Mouse (Mus musculus) left cerebral cortex, postnatal 10 days (tissue): Measurements from ENCODE around the gene Pdgfc. TPM values are rescaled to one million over a fixed set of nuclear protein-coding genes. Genes with fewer than 3 reads are reported as not detected.
A peak's percentile ranks its signal among the peaks of the same experiment; 100 is the strongest.

Source experiments
- DNase-seq, 2 experiments: peaks; one replicate each; pipeline ENCODE4 v3.0.0; 2021 to 2022; ENCODE audit warnings: low spot score in 2 of 2, mixed read lengths in 1 of 2; ENCODE audit errors: extremely low spot score in 1 of 2
- intact Hi-C: fragments of 180-260 bp; cut with DNase I; formaldehyde crosslinking; loops from one replicate; pipeline ENCODE4 v1.15.1; 2025
- total RNA-seq, 2 experiments: library from RNA; stranded (reverse); gene quantifications; 2 replicates each; pipeline ENCODE4 v1.2.3; 2021

The Pdgfc gene
- total RNA-seq, 2 experiments from 2014 or later, result 6.2 to 7.5 TPM

- intact Hi-C loops, result loop anchor here (2.0 to 5.0 kb wide), 2 partner anchors 744 to 883 kb away; no protein-coding TSS in a partner anchor
Observed at GRCm38 (mm10) chr3:81039131-81039653, 3.0 kb downstream of the Pdgfc start.

DNA sequence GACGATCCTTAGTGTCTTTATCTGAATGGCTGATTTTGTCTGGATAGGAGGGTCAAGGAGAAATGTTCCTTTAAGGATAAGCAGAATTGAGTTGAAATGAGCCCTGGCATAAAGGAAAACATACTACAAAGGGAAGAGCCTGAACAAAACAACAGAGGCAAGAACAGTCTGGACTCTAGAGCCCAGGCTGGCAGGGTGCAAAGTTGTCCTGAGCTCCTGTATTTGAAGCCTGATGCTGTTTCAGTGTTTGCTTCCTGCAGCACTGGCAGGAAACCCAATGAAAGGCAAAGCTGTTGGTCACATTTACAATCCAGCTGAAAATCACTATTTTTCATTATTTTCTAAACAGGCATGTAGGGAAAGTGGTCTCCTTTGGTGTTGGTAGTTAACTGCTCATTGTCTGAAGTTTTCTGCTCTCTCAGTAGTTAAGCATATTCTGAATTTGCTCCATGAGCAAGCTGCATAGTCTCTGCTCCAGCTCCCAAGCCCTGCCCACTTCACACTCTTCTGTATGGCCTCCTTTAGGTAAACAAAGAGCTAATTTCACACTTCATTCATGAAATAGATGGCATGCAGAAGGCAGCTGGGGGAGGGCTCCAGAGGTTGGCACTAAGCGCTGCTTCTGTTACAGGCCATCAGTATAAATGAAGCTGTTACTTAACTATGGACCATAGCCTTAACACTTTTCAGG lies 8.6 kb downstream of the Pdgfc start:
- intact Hi-C loops, result no loop called here
- no peak for DNase-seq

More at GRCm38 (mm10) chr3:81039131-81039653, 3.0 kb downstream of the Pdgfc start:
- peak in 1 of 2 experiments; percentile 36 for DNase-seq

DNA sequence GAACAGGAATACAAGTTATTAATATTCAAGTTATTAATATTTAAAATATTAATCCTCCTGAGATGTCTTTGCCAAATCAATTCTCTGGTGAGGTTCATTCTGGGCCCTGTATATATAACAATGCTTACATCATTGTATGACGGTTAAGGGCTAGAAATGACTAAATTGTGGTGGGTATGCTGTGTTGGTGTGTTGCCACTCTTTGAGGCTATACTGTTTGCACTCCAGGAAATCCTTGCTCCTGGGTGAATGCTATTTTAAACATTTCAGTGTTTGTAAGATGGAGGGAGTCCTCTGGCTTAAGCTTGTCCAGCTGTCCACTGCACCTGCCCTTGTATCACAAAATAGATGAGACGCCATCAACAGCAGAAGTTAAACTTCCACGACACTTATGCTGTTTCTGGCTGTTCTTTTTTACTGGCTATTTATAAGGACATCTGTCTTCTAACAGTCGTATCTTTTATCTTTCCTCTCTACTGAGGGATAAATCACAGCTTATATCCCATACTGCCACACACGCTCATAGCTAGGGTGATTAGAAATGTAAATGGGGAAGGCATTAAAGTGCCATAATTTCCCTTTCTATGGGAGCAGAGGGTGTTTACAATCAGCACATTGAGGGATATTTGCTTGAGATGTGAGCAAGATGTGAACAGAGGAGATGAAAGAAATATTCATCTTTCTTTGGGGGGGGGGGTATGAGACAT lies 9.3 kb downstream of the Pdgfc start:
- intact Hi-C loops, result no loop called here
- no peak for DNase-seq

DNA sequence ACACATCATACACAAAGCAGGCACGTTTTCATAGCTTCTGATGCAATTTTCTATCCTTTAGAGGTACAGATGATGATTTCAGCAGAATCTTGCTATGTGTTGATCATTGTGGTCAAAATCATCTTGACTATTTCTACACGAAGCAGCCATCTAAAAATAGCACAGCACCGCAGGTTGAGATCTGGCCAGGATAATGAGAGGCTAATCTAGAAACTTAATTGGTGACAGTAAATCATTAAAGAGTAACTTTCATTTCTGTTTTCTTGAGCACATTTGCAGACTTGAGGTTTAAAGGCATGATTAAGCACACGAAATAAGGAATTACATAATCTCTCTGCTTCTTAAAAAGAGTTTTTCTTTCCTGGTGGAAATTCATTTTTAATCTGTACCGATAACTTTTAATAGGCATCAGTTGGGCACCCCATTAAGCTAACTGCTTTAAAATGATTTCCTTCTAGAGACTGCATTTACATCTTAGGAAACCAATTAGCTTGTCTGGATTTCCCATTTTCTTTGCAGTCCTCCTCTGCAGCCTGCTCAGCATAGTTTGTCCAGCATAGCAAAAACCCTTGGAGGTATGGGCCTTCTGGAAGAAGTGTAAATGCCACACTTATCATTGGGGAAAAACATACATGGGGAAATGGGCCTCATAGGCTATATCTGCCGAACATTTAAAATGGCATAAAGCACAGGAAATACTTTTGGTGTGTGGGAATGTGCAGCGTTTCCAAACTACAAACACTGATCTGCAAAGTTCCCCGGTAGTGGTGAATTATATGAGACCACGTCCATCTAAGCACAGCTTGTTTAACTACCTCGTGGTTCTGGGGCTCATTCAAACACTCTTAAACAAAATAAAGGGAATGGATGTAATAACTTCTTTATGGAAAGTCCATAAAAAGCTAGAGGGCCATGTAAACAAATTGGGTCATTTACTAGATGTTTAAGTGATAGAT lies 10.7 kb downstream of the Pdgfc start:
- intact Hi-C loops, result no loop called here
- no peak for DNase-seq

GRCm38 (mm10) chr3:81051522-81051921 lies 15.3 kb downstream of the Pdgfc start:
- no peak for DNase-seq
- intact Hi-C loops, result no loop called here

DNA sequence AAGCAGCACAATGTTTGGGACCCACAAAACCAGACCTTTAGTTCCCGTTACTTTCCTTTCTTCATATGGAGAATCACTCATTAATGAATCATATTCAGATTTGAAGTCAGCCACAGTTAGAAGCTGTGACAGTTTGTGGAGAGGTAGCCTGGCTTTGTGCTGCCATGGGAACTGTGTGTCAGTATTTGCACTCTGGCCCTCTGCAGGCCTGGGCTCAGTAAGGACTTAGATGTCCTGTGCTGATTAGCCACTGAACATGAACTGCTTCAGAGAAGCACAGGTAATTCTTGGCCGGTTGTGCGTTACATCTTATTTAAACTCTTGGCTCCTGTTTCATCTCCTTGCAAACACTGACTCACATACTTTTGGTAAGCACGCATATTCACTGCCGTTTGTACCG lies 16.2 kb downstream of the Pdgfc start:
- no peak for DNase-seq
- intact Hi-C loops, result no loop called here

DNA sequence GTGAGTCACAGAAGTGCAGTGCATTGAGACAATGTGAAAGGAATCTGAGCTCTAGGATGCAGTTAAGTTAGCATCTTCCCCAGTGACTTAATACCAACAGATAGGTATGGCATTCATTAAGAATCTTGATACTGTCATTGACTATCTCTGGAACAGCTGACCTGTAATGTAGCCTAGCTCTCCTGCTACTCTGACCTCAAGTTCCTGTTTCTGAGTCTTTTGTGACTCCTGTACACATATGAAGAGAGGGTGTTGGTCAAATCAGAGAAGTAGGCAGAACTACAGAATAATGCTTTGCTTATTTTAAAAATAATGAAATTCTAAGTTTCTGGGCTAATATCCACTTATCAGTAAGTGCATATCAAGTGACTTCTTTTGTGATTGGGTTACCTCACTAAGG lies 17.9 kb downstream of the Pdgfc start:
- DNase-seq, result no peak
- intact Hi-C loops, result no loop called here

DNA sequence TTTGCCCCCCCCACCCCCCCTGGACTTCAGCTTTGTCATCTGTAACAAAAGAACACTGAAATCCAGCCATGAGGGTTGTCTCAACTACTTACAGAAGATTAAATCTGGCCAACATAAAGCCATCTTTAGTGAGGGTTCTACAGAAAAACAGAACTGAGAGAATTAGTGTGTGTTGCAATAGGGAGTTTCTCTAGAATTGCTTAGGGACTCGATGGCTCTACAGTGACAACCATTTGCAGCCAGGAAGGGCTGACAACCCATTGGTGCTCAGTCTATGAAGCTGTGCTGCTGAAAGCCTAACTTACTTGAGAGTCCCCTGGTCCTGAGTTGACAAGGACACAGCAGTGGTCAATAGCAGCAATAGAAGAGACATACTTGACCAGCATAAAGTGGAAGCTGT lies 21.5 kb downstream of the Pdgfc start:
- DNase-seq, result no peak
- intact Hi-C loops, result no loop called here

DNA sequence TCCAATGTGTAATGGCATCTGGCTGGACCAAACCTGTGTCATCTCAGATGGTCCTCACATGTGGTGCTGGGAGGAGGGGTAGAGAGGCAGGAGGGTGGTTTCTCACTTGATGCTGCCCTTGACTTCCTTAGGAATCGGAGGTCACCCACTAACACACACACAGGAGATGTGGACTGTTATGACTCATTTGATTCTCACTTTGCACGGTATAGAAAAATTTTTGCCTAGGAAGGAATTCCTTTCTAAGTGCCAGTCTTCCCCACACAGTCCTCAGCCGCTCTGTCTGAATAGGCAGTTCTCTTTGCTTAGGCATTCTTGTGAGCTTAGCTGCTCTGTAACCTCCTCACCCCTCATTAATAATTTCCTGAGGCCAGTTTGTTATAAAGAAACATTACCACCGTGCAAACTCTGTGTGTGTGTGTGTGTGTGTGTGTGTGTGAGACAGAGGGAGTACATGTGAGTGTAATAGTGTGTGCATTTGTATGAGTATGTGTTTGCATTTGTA lies 22.4 kb downstream of the Pdgfc start:
- intact Hi-C loops, result no loop called here
- DNase-seq, result no peak

GRCm38 (mm10) chr3:81068550-81068949 lies 32.3 kb downstream of the Pdgfc start:
- DNase-seq, result no peak
- intact Hi-C loops, result no loop called here

DNA sequence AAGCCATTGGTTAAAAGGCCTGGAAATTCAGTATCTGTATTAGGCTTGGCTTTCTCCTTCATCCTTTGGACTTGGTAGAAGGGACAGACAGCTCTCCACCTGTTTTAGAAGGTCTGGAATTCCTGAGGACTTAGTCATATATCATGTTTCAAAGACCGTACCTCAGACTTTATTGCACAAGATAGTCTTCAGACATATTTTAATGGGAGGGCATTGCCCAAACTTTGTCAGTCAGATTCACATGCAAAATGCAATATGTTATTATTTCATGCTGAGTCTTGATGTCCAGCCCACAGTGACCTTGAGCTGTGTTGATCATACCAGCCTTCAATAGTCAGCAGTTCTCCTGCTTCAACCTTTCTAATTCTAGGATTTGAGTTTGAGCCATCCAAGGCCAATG lies 64.9 kb downstream of the Pdgfc start:
- no peak for DNase-seq
- intact Hi-C loops, result no loop called here

GRCm38 (mm10) chr3:81102158-81102876 lies 66.1 kb downstream of the Pdgfc start:
- intact Hi-C loops, result no loop called here
- DNase-seq, result peak in 1 of 2 experiments; percentile 13

DNA sequence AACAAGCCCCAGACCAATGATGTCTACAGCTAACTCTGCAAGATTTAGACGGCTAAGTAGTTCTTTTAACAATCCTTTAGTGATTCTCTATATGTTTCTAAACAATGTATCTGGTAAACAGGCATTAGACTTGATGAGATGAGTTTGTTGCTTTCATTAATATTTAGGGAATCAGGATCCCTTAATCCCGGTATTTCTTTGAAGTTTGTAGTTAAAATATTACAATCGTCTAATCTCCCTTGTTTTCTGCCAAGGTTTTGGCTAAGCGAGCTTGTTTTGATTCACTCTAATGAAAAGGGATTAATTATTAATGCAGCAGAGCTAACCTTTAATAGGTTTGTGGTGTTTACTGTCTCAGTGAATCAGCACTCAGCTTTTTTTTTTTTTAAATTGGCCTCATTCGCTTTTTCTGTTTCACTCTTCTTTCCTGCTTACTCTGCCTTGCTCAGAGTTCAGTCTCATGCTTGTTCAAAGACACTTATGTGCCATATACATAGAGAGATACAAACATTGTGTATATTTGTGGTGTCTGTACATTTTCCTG lies 66.7 kb downstream of the Pdgfc start:
- intact Hi-C loops, result no loop called here
- DNase-seq, result no peak

- intact Hi-C loops, result no loop called here
- DNase-seq, result no peak
Observed at GRCm38 (mm10) chr3:81107515-81107914, 71.3 kb downstream of the Pdgfc start.

GRCm38 (mm10) chr3:81110968-81111367 lies 74.8 kb downstream of the Pdgfc start:
- intact Hi-C loops, result no loop called here
- DNase-seq, result no peak

DNA sequence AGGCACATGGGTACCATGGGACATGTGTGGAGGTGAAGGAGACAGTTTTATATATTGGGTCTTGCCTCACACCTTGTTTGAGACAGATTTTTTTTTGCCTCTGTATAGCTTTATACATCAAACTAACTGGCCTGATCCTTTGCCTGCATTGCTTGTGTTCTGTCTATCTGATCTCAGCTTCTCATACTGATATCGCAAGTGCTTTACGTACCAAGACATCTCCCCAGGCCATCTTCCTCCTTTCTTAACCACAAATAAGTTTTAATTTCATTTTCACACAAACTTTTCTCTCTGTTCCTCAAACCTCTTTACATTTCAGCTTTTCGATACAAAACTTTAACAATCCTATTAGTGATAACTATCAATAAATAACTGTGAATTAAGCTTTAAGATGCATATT lies 76.7 kb downstream of the Pdgfc start:
- intact Hi-C loops, result no loop called here
- no peak for DNase-seq

DNA sequence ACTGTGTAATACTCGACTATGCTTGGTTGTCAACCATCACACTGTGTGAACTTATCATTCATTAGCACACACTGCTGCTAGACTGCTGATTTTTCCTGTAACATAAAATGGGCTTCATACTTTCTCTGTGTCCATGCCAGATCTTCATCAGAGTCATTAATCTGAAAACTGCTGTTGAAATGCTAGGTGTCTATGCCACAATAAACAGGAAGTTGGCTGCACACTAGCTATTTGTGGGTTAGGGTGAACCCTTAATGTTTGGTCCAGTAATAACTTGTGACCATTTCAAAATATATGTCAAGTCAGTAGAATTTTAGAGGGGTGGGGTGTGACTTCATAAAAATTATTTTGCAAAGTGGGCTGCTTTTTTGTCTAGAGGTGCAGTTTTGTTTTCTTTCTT lies 84.4 kb downstream of the Pdgfc start:
- intact Hi-C loops, result no loop called here
- no peak for DNase-seq

- intact Hi-C loops, result no loop called here
- no peak for DNase-seq
Observed at GRCm38 (mm10) chr3:81121731-81122130, 85.5 kb downstream of the Pdgfc start.
